Mouse (Mus musculus) CD4-positive naive resting alpha-beta T cell, adult 57 days (primary cell): Measurements from ENCODE around the gene Anxa1. TPM values are rescaled to one million over a fixed set of nuclear protein-coding genes. Genes with fewer than 3 reads are reported as not detected.

Source experiments
- total RNA-seq: library from RNA; stranded (reverse); gene quantifications from one replicate; pipeline ENCODE4 v1.2.4, GENCODE M21; 2023

The Anxa1 gene
- 5.7 TPM for total RNA-seq

GRCm38 (mm10) chr19:20390455-20390994 lies at the start of gene Anxa1:
TSS of gene Anxa1 (minus strand) at chr19:20390944.

Other genes starting within 250 kb of the Anxa1 start
- 1.6 TPM for gene Aldh1a1, start 101.8 kb upstream of the Anxa1 start, total RNA-seq